Mouse (Mus musculus) forelimb bud, embryonic 11.5 days (tissue): ENCODE data around the gene Fam172a.

Experiments
- DNase-seq: peaks from one replicate; pipeline ENCODE4 v3.0.0-alpha.2; 2012; ENCODE audit warnings: low read depth, low spot score

Gene Fam172a

DNA sequence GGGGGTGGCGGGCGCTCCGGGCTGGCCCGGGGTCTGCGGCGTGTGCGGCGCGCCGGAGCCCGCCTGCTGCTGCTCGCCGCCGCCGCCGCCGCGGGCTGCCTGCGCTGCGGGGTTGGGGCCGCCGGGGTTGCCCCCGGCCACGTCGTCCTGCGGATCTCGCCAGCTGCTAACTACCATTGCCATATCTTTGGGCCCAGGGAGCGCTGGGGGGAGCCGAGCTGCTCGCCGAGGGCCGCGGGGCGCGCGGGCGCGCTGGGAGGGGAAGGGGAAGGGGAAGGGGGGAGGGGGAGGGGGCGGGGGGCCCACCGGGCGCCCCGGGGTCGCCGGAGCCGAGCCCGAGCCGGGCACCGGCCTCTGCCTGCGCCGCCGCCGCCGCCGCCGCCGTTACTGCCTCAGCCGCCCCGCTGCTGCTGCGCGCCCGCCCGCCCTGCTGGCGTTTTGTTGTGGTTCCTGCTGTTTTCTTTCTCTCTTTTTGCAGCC lies 496.6 kb downstream of the Fam172a start:
- no peak for DNase-seq

DNA sequence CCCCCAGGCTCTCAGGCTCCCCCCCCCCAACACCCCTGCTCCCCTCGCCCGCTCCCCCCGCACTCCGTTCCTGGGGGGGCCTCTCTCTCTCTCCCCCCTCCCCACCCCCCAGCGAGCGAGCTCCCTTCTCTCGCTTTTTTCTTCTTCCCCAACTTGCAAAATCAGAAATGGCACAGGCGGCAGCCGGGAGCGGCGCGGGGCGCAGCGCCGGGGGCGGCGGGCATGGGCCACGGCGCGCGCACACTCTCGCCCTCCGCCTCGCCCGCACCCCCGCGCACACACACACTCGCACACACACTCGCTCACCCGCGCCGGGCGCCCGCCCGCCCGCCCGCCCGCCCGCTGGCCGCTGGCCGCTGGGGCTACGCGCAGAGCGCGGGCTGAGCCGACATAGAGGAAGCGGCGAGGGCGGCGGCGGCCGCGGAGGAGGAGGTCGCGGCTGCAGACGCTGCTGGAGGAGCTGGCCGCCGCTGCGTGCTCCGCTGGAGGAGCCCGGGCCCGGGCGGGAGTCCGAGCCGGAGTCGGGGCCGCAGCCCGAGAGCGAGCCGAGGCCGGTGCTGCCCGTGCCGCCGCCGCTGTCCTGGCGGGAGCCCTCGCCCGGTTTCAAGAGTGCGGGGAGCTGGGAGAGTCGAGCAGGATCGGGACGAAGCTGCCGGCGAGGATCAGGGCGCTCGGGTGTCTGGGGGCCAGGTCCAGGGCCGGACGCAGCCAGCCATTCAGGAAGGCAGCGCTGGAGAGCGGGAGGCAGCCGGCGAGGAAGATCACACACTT lies 497.2 kb downstream of the Fam172a start:
- DNase-seq, result no peak

DNA sequence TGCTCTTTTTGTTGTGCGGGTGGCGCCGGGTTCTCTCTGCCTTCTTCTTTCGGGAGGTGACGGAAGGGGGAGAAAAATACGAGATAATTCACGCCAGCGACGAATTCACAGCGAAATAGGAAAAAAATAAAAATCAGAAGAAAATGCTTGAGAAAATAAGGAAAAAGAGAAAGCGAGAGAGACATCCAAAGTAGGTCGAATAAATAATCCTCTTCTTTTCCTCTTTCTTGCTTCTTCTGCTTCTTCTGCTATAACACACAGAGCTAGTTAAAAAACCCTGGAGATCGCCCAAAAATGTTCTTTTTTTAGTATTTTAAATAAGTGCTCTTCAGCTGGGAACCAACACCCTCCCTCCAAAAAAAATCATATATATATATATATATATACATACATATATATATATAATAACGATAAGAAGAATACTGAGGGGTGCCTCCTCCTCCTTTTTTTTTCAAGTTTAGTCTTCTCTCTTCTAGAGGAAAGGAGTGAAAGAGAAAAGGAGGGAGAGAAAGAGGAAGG lies 497.9 kb downstream of the Fam172a start, which contains the start of gene Nr2f1:
Nr2f1 (minus strand) TSS at position 116 of the 519 bp plus-strand sequence.
- no peak for DNase-seq

DNA sequence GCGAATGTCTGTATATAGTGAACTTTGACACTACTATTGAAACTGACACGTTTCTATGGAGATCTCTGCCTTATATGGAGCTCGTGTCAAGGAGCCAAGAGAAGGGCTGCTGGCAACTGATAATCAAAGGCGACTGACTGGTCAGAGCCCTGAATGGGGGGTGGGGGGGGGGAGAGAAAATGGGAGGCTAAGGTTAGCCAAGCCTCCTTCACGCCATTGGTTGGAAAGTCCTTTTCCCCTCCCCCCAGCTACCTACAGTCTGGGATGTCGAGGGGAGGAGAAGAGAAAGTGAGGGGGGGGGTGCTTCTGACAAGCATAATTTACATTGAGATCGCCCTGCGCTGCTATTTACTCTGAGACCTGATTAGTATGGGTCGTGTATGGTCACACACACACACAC lies 498.6 kb downstream of the Fam172a start:
- peak; percentile 77 for DNase-seq

DNA sequence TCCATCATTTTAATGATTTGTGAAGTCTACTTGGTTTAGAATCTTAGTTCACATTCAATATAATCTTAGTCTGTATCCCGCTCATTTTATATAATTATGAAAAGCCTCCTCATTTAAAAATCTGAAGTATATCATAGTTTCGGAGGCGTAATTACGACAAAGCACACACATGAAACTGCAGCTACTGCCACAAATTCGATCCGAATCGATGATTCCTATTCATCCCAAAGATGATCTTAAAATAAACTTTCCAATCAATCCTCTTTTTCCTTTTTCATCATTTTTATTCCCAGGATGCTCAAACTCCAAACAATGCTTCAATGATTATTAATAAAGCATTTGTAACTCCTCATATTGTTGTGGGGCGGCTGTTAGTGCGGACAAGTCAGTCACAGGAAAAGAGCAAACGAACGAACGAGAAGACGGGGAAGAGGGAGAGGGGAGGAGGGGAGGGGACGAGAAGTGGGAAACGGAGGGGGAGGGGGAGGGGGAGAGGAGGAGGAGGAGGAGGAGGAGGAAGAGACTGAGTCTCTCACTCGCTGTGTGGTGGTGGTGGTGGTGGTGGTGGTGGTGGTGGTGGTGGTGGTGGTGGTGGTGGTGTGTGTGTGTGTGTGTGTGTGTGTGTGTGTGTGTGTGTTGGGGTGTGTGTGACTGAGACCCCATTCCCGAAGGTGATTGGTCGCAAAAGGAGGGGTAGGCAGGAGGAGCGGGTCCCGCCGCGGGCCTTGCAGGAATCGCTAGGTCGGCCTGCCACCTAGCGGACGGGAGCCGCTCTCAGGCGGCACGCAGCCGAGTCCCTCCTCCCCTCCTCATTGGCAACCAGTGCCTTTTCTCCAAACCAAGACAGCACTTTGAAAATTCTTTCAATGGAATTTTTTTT lies 499.4 kb downstream of the Fam172a start:
- peak; percentile 90 for DNase-seq

DNA sequence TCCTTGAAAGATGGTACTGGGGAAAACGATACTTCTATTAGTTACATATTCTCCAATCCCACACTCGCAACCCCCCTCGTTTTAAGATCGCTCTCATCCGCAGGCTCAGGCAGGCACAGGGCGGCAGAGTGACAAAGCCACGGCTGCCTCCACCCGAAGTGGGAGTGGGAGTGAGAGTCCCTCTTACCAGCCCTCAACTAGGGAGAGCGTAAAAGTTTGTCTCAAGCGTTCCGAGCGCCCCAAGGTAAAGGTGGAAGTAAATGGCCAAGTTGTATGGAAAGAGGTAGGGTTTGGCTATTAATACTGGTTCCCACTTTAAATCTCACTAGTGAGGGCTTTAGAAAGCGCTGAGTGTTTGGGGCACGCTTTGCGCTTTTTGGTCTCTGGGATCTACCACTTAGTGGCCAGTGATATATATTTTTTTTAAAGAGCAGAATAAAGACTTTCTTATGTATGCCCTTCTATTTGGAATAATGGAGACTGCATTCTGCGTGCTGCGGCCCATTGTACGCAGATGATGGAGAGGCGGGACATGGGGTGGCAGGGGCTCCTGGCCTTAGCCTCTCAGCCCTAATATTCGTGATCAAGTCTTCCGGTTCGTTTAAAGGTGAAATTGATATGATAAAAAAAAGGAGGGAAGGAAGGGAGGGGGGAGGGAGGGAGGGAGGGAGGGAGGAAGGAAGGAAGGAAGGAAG lies 500.2 kb downstream of the Fam172a start:
- DNase-seq, result no peak

DNA sequence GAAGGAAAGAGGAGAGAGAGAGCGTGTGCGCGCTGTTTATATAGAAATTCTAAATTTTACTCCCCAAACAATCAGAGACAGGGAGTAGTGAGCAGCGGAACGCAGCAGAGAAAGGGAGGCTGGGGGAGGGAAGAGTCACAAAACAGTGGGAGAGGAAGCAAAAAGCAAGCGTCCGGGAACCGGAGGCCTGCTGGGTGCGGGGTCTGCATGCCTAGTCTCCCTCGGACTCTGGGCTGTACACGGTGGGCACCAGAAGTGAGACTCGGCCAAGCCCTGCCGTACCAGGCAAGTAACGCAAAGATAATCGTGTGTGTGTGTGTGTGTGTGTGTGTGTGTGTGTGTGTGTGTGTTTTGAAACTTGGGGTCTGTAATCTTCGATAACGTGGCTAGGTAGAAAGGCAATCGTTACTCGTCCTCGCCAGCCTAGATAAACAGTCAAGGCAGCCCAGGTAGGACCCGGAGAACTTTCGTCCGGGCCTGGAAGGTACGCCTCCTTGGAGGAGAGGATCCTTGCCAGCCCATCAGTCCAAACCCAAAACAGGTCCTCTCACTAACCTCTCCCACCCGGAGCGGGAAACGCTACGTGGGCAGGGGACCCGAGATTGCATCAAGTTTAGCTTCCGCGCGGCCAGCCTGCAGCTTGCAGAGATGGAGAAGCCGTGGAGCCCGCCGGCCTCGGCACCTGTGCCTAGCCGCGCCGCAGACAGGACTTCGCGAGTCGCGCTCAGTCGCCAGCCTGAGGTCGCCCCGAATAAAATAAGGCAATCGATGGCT lies 500.9 kb downstream of the Fam172a start:
- DNase-seq, result no peak

DNA sequence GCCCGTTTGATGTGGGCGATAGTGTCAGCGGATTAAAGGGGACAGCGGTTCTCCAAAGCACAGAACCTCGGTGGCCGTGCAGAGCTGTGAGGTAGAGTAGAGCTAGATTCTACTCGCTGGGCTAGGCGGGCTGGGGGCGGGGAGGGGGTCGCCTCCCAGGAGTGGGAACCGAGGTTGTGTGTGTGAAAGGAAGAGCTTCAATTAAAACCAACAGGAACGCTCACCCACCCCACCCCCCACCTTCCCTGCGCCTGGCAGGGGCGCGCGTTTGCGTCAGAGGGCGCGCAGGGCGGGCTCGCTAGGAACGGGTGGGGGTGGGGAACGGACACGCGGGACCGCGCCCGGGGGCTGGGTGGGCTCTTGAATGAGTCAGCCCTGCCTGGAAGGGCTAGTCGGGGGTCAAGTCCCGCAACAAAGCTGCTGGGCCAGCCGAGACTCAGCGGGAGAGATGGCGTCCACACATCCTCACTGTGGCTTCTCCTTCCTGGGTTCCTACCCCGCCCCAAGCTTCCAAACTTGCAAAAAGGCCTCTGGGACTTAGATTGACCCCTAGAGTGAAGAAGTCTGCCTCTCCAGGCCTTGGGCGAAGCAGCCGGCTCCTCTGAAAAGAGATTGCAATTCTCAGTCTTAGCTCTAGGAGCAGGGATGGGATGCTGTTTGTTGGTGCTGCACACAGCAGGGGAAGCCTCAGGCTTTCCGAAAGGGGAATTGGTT lies 501.7 kb downstream of the Fam172a start:
- no peak for DNase-seq

DNA sequence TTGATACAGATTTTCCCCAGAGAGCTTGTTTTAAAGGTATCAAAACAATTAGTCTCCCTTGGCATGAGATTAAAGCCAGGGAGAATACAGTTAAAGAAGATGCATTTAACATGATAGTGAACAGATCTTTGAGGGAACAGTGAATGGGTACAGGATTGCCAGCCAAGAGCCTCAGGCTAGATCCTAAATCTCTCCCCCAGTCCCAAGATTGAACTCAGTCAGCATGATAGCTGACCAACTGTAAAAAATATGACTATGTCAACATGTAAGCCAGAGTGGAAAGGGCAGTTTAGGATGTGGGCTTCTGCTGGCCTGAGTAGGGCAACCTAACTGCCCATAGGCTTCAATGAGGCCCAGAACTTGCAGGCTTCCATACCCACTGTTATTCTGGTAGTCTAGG lies 503.6 kb downstream of the Fam172a start:
- DNase-seq, result no peak

DNA sequence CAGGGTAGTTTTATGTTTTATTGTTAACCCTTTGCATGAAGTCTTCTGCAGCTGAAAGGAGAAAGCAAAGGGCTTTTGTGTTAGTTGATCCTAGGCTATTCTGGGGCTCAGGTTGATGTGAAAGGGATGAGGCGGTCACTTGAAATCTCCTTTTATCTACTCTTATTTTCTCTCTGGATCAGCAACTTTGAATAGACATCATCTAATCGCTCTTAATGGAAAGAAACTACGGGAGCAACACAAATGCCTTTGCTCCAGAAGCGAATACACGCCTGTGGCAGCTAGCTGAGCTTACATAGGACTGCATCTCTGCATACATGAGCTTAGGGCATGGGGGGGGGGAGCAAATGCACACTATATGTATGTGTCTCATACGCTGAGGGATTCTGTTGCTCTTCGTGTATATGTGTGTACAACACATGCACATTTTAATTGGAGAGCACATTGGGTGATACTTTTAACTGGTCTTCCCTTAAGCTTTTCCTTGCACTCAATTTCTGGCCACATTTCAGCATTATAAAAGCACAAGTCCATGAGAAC lies 505.1 kb downstream of the Fam172a start:
- no peak for DNase-seq

DNA sequence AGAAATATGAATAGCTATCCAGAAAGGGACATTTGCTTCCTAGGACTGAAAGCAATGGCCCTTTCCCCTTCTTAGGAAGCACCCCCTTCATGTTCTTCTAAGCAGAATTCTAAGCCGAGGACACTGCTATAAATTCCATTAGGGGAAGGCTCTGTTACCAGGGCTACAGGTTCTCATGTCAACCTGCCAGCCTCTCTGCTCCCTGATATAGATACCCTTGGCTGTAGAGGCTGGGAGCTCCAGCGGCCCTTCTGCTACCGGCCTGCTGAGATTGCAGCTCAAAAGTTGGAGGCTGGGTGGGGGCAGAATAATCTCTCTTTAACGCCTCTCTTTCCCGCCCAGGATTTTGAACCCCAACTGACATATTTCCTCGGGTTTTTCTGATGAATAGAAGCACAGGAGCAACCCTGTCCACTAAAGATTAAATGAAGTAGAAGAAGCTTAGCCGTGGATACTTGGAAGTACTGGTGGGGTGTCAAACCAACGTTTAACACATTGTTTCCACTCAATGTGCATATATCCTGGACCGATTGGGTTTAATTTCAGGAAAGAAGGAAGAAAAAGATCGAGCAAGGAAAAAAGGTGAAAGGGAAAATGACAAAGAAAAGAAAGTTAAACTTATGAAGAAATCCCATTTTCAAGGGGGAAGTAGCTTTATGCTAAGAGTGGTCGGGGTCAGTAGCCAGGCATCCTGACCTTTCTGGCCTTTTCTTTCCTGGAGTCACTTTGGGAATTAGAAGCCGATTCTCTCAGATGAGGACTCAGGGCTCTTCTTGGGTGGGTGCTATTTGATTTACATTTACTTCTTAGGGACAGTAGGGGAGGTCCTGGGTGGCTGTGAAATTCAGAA lies 506.2 kb downstream of the Fam172a start:
- DNase-seq, result no peak

DNA sequence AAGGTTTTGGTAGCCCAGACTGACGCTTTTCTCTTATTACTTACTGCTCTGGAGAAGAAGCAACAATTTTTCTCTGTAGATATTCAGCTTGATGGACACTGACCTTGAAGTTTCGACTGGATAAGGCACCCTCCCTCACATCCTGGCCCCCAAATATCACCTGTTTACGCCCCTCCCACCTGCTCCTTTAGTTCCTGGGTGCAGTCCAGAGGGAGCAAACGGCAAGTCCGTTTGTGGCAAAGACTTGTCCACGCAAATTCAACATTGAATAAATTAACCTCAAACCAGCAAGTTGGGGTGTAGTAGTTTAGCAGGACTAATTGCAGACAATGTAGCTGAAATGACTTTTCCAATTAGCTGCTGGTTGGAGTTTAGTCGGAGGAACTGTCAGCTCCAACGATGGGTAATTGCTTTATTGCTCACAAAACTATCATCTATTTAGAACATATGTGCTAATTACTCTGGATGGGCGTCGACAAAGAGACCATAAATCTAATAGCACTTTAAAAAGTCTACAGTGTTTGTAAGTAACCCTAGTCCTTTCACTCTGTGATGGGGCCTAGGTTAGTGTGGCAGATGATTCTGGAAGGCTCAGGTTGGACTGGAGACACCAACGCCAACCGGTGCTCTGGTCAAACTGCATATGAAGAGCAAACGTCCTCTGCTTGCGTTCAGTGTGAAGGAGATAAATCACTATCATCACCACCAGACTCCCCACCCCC lies 507.0 kb downstream of the Fam172a start:
- no peak for DNase-seq

DNA sequence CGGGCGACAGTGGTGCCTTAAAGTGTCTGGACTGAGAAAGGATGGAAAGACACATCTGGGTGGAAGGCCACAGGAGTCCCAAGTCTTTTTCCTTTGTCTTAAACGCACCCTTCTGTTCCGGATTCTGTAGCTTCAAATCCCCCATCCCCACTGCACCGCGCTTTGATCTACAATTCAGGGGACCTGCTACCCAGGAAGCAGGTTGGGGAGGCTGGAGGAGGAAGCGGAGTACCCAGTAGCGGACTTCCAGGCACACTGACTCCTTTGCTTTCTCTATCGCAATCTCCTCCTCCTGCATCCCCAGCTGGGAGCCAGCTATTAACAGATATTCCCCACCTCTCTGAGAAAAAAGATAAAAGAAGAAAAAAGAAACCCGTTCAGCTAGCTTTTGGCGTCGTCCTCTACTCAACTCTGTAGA lies 507.8 kb downstream of the Fam172a start:
- DNase-seq, result no peak

DNA sequence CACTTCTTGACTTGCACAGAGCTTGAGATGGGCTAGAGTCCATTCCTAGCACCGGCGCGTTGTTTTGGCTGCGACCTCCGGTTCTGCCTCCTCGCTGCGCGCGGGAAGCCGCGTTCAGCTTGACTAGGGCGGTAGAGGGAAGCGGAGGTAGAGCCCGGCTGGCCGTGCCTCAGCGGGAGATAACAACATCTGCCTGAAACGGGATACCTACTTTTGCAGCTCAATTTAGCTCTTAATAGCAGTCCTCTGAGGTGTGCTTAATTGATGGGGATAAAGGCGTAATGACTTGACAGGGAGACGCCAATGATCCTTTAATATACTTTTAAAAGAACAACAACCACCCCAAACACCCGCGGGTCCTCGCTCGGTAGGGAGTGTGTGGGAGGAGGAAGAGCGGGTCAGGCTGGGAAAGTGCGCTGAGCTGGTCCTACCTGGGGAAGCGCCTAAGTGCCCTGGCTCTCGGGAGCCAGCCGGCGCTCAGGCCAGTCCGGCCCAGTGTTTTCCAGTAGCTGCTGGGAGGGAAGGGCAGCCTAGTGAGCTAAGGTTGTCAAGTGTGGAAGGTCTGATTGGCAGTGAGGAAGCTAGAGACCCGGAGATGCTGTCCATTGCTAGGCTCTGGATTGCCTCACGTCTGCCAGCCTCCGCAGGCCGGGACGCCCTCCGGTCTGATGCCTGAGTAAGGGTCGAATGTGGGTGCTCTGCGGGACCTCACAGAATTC lies 508.4 kb downstream of the Fam172a start:
- DNase-seq, result no peak

DNA sequence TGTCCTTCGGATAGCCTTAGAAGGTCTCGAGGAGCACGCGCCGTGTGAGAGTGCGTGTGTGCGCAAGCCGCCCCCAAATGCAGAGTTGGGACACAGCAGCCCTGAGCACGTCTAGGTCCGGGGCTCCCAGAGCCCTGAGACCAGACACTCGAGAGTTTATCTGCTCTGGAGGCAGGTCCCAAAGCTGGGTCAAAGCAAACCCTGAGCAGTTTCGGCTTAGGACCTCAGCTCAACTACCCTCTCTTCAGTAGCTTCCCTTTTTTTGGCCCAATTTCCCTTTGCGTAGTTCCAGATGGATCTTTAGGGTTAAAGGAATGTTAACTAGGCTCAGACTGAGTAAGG lies 508.9 kb downstream of the Fam172a start:
- DNase-seq, result no peak

DNA sequence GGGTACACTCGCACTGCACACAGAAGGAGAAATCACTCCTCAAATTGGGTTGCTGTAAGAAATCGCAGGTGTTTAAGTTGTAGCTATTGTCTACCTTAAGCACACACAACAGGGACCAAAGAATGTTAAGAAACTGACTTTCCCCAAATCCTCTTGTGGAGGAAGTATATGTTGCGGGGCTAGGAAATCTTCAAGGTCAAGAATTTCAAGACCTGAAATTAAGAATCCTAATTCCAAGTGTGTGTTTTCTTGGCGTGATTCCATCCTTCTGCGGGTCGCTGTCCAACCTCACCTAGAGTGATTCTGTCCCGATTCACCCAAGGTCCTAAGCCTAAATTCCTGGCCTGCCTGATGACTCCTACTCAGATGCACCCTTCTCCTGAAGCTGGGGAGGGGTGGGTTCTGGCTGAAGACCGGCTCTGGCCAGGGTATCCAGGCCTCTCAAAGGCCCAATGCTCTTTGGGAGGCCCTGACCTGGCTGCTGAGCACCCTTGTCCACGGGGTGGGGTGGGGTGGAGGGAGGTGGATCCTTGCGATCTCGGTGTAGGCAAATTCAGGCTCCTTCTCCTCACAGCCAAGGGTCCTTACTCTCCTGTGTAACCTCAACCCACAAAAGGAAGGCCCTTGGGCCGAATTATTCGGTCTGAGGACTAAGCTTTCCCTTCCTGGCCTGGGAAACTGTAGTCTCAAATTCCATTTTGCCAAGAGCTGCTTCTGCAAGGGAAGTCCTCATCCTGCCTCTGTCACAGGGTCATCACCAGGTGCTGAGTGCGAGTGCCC lies 509.6 kb downstream of the Fam172a start:
- DNase-seq, result no peak

DNA sequence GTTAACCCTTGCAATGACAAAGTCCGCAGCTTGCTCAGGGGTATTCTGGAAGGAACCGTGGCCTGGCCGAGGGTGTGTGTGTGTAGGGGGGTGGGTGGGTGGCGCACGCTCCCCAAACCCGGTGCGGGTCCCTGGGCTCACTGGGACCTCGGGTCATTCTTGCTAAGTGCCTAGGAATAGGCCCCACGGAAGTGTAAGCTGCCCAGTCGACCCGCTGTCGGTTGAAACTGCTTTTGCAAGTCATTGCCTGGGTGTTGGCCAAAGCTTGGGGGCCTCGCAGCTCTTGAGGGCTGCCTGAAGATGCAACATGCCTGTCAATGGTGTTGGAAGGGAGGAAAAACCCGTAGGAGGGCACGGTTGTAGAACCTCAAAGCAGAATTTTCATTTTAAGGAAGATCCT lies 510.3 kb downstream of the Fam172a start:
- DNase-seq, result no peak
